Mouse (Mus musculus): ENCODE data around the gene Coq4. TPM values are rescaled to one million over a fixed set of nuclear protein-coding genes. Genes with fewer than 3 reads are reported as not detected.

Coq4 gene
- 45.6 and 57.5 TPM in 2 replicates for polyA plus RNA-seq (2012; rRNA removed)

GRCm38 (mm10) chr2:29787104-29787917, at the start of gene Coq4:
Coq4 (plus strand) TSS chr2:29787493.

GRCm38 (mm10) chr2:29751497-29751896, 35.8 kb upstream of the Coq4 start, which contains the start of gene Gm13420:
Gm13420 (minus strand) TSS chr2:29751685.

GRCm38 (mm10) chr2:29787937-29788681, 816 bp downstream of the Coq4 start, which contains the start of gene Trub2:
Trub2 (minus strand) TSS chr2:29788502.

GRCm38 (mm10) chr2:29802075-29802826, 15.0 kb downstream of the Coq4 start, which contains the start of gene Slc27a4:
Slc27a4 (plus strand) TSS chr2:29802634.

GRCm38 (mm10) chr2:29820025-29820817, 32.9 kb downstream of the Coq4 start, which contains the start of gene Urm1:
Urm1 (plus strand) TSS chr2:29820075.

Other genes with a start within 250 kb of the Coq4 start
- gene Rapgef1, start 167.8 kb upstream of the Coq4 start, polyA plus RNA-seq (2012; rRNA removed): 18.1 and 19.3 TPM in 2 replicates
- gene Gm13420, start 35.8 kb upstream of the Coq4 start, polyA plus RNA-seq (2012; rRNA removed): 14.7 and 30.9 TPM in 2 replicates
- not detected in 2 replicates for gene Gm13547, start 28.2 kb upstream of the Coq4 start, polyA plus RNA-seq (2012; rRNA removed)
- 6.2 and 7.7 TPM in 2 replicates for gene Trub2, start 1.0 kb downstream of the Coq4 start, polyA plus RNA-seq (2012; rRNA removed)
- gene Slc27a4, start 15.1 kb downstream of the Coq4 start, polyA plus RNA-seq (2012; rRNA removed): 31.2 and 41.3 TPM in 2 replicates
- 18.9 and 26.9 TPM in 2 replicates for gene Urm1, start 32.6 kb downstream of the Coq4 start, polyA plus RNA-seq (2012; rRNA removed)
- 10.4 and 13.8 TPM in 2 replicates for gene Cercam, start 81.7 kb downstream of the Coq4 start, polyA plus RNA-seq (2012; rRNA removed)
- gene Odf2, start 101.7 kb downstream of the Coq4 start, polyA plus RNA-seq (2012; rRNA removed): 9.2 and 11.3 TPM in 2 replicates
- gene Gle1, start 147.9 kb downstream of the Coq4 start, polyA plus RNA-seq (2012; rRNA removed): 3.2 and 3.5 TPM in 2 replicates
- gene Sptan1, start 178.1 kb downstream of the Coq4 start, polyA plus RNA-seq (2012; rRNA removed): 33.5 and 47.5 TPM in 2 replicates

Data from stomach, adult 2 months (tissue).